Mouse (Mus musculus) intestine, embryonic 16.5 days (tissue): ENCODE measurements around the gene Acat3. TPM values are rescaled to one million over a fixed set of nuclear protein-coding genes. Genes with fewer than 3 reads are reported as not detected.
"Not testable (repeated sequence)": the region's sequence is repeated elsewhere in the genome, so short reads cannot be mapped to it uniquely, and the experiment has no call there.

Source experiments
- ATAC-seq: fragments of 200-750 bp; cut with Nextera tagmentation; 2 replicates; pipeline ENCODE4 v1.8.0; 2017; ENCODE audit warnings: moderate TSS enrichment, moderate library complexity
- H3K27ac ChIP-seq: fragments of 300-500 bp; sonication (generic); 2 replicates; pipeline ENCODE4 v1.5.1; 2014; ENCODE audit warnings: mild to moderate bottlenecking, low read length
- H3K27me3 ChIP-seq: fragments of 300-500 bp; sonication (generic); replicated peaks from 2 replicates; pipeline ENCODE4 v1.6.1; 2014; ENCODE audit warnings: low read length, control low read depth, mixed read lengths; ENCODE audit not compliant: control insufficient read depth, insufficient read depth
- H3K36me3 ChIP-seq: fragments of 300-500 bp; sonication (generic); 2 replicates; pipeline ENCODE4 v1.6.1; 2014; ENCODE audit warnings: low read length, control low read depth; ENCODE audit not compliant: control insufficient read depth, insufficient read depth
- H3K4me1 ChIP-seq: fragments of 300-500 bp; sonication (generic); 2 replicates; pipeline ENCODE4 v1.6.1; 2014; ENCODE audit warnings: low read length, control low read depth, mixed read lengths; ENCODE audit not compliant: control insufficient read depth, insufficient read depth
- H3K4me2 ChIP-seq: fragments of 300-500 bp; sonication (generic); 2 replicates; pipeline ENCODE4 v1.6.1; 2014; ENCODE audit warnings: low read depth, low read length, control low read depth
- H3K4me3 ChIP-seq: fragments of 300-500 bp; sonication (generic); 2 replicates; pipeline ENCODE4 v1.5.1; 2014; ENCODE audit warnings: mild to moderate bottlenecking, low read length
- H3K9ac ChIP-seq: fragments of 300-500 bp; sonication (generic); 2 replicates; pipeline ENCODE4 v1.6.1; 2014; ENCODE audit warnings: low read depth, low read length
- H3K9me3 ChIP-seq: fragments of 300-500 bp; sonication (generic); 2 replicates; pipeline ENCODE4 v1.6.1; 2016; ENCODE audit warnings: low read length, control low read depth; ENCODE audit not compliant: control insufficient read depth
- WGBS: fragments of 180-500 bp; shearing (Covaris S2); extraction: QIAGEN DNeasy Blood & Tissue Kit; methylation state at CpG from one replicate; pipeline ENCODE4 v1.1.7; 2014; 5-methylcytosine and 5-hydroxymethylcytosine counted together
- polyA plus RNA-seq: library from polyadenylated mRNA; unstranded; fragments of >200 nt; fragmentation: Nextera tagmentation; extraction: Ambion mirVana; gene quantifications from 2 replicates; pipeline ENCODE4 v1.2.1, GENCODE M21; 2015

The Acat3 gene
- polyA plus RNA-seq, 1 experiment from 2014 or later = 0.91 TPM

DNA sequence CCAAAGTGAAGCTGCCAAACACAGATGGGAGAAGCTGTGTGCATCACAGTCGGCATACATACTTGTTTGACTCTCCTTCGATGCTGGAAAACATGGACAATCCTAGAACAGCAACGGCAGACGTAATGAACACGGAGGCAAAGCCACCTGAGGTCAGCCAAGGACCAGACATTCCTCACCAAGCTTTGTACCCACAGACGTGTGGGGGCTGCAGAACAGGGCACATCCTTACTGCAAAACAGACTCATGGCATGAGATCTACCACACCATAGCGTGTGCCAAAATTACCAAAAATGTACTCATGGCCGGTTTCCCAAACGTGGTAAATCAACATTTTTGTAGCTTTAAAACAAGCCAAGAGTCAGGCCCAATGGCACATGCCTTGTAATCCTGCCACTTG lies 34.0 kb downstream of the Acat3 start:
- Histone ChIP-seq H3K4me2 (no peak overlapping the region), H3K27ac (no peak overlapping the region), H3K27me3 (no peaks in the 10 kb centered on the region), H3K9me3 (no peaks in the 10 kb centered on the region), H3K4me1 (no peaks in the 10 kb centered on the region), H3K4me3 (no peak overlapping the region), H3K36me3 (0 out of 2 replicates have a peak, but pooled peaks cover 3% of the 10 kb centered on the region), H3K9ac (no peak overlapping the region)
- WGBS = 81% methylated on average over 9 of the region's 9 CpGs
- no peak for ATAC-seq

DNA sequence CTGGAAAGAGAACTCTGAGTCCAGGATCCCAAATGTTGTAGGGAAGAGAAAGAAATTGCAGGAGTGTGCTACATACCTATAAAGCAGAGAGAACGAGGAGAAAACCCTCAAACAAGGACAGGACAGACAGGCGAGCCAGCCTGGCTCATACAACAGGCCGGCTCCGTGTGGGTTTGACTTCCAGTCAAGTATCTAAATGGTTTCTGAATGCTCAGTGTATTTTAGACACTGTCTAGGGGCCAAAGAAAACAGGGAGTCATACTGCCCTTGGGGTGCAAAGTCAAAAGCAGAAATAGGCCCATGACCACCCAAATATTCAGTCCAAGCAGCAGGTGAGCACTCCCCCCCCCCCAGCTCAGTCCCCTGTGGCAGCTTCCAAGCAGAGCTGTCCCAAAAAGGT lies 34.6 kb downstream of the Acat3 start:
- 92% methylated on average over 4 of the region's 4 CpGs for WGBS
- H3K27ac ChIP-seq = no peak overlapping the region

GRCm38 (mm10) chr17:12904349-12904748 lies 36.1 kb downstream of the Acat3 start:
- H3K4me1 ChIP-seq = no peaks in the 10 kb centered on the region
- H3K4me3 ChIP-seq = no peak overlapping the region
- no peak overlapping the region for H3K4me2 ChIP-seq
- H3K9ac ChIP-seq = no peak overlapping the region
- no peak for ATAC-seq
- H3K9me3 ChIP-seq = no peaks in the 10 kb centered on the region
- H3K27me3 ChIP-seq = no peaks in the 10 kb centered on the region
- WGBS = 81% methylated on average over 1 of the region's 1 CpGs
- H3K27ac ChIP-seq = no peak overlapping the region
- 0 out of 2 replicates have a peak, but pooled peaks cover 3% of the 10 kb centered on the region for H3K36me3 ChIP-seq

More for the DNA sequence above, 34.6 kb downstream of the Acat3 start:
- Histone ChIP-seq H3K9ac (no peak overlapping the region), H3K9me3 (no peaks in the 10 kb centered on the region), H3K27me3 (no peaks in the 10 kb centered on the region), H3K4me3 (no peak overlapping the region), H3K36me3 (0 out of 2 replicates have a peak, but pooled peaks cover 3% of the 10 kb centered on the region), H3K4me1 (no peaks in the 10 kb centered on the region), H3K4me2 (no peak overlapping the region)
- no peak for ATAC-seq

- Histone ChIP-seq H3K9ac (no peak overlapping the region), H3K4me2 (no peak overlapping the region), H3K4me1 (no peaks in the 10 kb centered on the region), H3K27me3 (no peaks in the 10 kb centered on the region), H3K4me3 (no peak overlapping the region), H3K27ac (no peak overlapping the region), H3K36me3 (0 out of 2 replicates have a peak, but pooled peaks cover 3% of the 10 kb centered on the region), H3K9me3 (no peaks in the 10 kb centered on the region)
- no peak for ATAC-seq
- WGBS = 63% methylated on average over 11 of the region's 12 CpGs
Measured at GRCm38 (mm10) chr17:12903372-12904333, 36.7 kb downstream of the Acat3 start.

DNA sequence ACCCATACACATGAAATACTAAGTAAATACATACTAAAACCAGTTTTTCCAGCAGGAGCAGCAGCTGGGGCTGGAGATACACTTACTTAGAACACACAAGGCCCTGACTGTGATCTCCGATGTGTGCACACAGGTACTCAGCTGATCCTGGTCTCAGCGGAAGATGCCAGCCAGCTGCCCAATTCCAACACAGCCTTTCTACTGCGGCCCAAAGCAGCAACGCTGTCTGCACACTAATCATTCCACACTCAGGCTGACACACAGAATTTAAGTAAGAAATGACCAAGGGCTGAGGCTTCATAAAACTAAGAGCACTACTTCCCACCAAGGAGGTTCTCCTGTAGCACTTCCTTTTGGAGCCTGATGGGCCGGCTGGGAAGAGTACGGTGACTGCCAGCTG lies 38.1 kb downstream of the Acat3 start:
- Histone ChIP-seq H3K9me3 (no peaks in the 10 kb centered on the region), H3K27me3 (no peaks in the 10 kb centered on the region), H3K4me2 (no peak overlapping the region), H3K4me3 (no peak overlapping the region), H3K27ac (no peak overlapping the region), H3K36me3 (0 out of 2 replicates have a peak, but pooled peaks cover 3% of the 10 kb centered on the region), H3K4me1 (no peaks in the 10 kb centered on the region), H3K9ac (no peak overlapping the region)
- WGBS = 93% methylated on average over 6 of the region's 6 CpGs
- ATAC-seq = no peak

- H3K27ac ChIP-seq, ATAC-seq: not testable (repeated sequence)
- WGBS = 41% methylated on average over 2 of the region's 2 CpGs
Measured at GRCm38 (mm10) chr17:12898607-12899006, 41.8 kb downstream of the Acat3 start.

DNA sequence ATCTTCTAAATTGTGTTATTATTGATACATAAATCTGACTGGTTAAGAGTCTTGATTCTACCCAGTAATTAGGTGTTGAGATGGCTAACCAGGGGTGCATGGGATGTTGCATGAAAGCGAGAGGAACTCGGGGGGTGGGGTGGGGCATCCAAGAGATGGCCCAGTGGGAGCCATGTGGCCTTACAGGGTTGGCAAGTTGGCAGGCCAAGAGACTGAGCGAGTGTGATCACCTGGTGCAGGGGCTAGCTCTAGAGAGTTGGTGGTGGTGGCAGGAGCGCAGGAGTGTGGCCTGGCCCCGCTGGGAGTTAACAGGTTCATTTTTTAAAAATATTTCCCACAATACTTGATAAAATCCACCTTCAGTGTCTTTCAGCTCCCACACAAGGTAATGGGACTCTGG lies 42.7 kb downstream of the Acat3 start:
- no peak overlapping the region for H3K9ac ChIP-seq
- no peak overlapping the region for H3K27ac ChIP-seq
- H3K27me3 ChIP-seq = no peaks in the 10 kb centered on the region
- H3K4me3 ChIP-seq = no peak overlapping the region
- no peak for ATAC-seq
- no peak overlapping the region for H3K4me2 ChIP-seq
- no peaks in the 10 kb centered on the region for H3K4me1 ChIP-seq
- WGBS = 85% methylated on average over 5 of the region's 5 CpGs
- no peaks in the 10 kb centered on the region for H3K9me3 ChIP-seq
- H3K36me3 ChIP-seq = no peaks in the 10 kb centered on the region

More at GRCm38 (mm10) chr17:12898607-12899006, 41.8 kb downstream of the Acat3 start:
- not testable (repeated sequence) for H3K4me1 ChIP-seq, H3K4me2 ChIP-seq, H3K27me3 ChIP-seq, H3K36me3 ChIP-seq, H3K4me3 ChIP-seq, H3K9ac ChIP-seq, H3K9me3 ChIP-seq

- H3K36me3 ChIP-seq = no peaks in the 10 kb centered on the region; the same call in 1 of the 2 replicates
- 92% methylated on average over 9 of the region's 9 CpGs for WGBS
- no peak overlapping the region for H3K9ac ChIP-seq
- ATAC-seq = no peak
- no peaks in the 10 kb centered on the region; the same call in 1 of the 2 replicates for H3K4me1 ChIP-seq
- H3K4me3 ChIP-seq = no peak overlapping the region
- H3K27ac ChIP-seq = no peak overlapping the region
- H3K9me3 ChIP-seq = no peaks in the 10 kb centered on the region
- H3K27me3 ChIP-seq = no peaks in the 10 kb centered on the region
- H3K4me2 ChIP-seq = no peak overlapping the region
Measured at GRCm38 (mm10) chr17:12892033-12892432, 48.4 kb downstream of the Acat3 start.

GRCm38 (mm10) chr17:12891054-12891453 lies 49.3 kb downstream of the Acat3 start:
- Histone ChIP-seq H3K4me3 (no peak overlapping the region), H3K9me3 (no peaks in the 10 kb centered on the region), H3K4me1 (no peaks in the 10 kb centered on the region; the same call in 1 of the 2 replicates), H3K27ac (no peak overlapping the region), H3K36me3 (no peaks in the 10 kb centered on the region; the same call in 1 of the 2 replicates), H3K4me2 (no peak overlapping the region), H3K27me3 (no peaks in the 10 kb centered on the region), H3K9ac (no peak overlapping the region)
- ATAC-seq = no peak
- WGBS = 95% methylated on average over 4 of the region's 4 CpGs
